Mouse (Mus musculus) heart, postnatal 4 days (tissue): ENCODE data around the gene Aldh3b3. TPM values are rescaled to one million over a fixed set of nuclear protein-coding genes. Genes with fewer than 3 reads are reported as not detected.

Experiments used
- DNase-seq: peaks from one replicate; pipeline ENCODE4 v3.0.0; 2021
- total RNA-seq, 2 experiments: library from RNA; stranded (reverse); gene quantifications; 2 replicates each; pipeline ENCODE4 v1.2.3; 2021

Gene Aldh3b3
- under 1 TPM; 0.17 to 0.18 TPM for total RNA-seq

DNA sequence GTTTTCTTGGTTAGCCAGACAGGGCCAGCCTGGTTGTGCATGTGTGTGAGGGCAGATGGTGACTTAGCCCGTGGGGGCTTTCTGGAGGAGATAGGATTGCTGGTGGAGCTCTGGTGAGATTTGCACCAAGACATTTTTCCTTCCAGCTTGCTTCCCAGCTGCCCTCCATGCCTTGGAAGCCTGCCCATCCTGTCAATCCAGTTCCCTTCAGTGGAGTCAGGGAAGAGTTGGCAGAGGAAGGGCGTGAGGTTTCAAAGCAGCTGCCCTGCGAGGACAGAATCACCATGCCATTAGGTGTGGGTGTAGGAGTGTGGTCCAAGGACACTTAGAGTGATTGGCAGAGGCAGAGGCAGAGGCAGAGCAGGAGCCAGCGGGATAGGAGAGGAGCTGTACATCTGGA lies at the start of gene Aldh3b3:
Gene Aldh3b3, plus strand, starts transcription at position 176 of the 400 bp plus-strand sequence.
- DNase-seq = peak; percentile 37

DNA sequence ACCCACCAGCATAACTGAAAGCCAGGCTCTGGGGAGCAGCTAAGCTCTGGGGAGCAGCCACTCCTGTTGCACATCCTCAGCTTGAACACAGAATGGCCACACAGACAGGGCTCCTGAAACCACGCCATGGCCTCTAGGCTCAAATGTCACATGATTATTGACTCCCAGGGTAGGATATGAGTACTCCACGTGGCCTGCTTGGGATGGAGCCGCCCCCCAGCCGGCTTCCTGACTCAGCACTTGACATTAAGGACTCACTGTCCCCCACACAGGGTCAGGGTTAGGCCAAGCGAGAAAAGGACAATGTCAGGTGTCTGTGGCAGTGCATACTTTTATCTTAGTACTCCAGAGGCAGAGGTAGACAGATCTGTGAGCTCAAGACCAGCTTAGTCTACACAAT lies 48.2 kb upstream of the Aldh3b3 start:
- no peak for DNase-seq

DNA sequence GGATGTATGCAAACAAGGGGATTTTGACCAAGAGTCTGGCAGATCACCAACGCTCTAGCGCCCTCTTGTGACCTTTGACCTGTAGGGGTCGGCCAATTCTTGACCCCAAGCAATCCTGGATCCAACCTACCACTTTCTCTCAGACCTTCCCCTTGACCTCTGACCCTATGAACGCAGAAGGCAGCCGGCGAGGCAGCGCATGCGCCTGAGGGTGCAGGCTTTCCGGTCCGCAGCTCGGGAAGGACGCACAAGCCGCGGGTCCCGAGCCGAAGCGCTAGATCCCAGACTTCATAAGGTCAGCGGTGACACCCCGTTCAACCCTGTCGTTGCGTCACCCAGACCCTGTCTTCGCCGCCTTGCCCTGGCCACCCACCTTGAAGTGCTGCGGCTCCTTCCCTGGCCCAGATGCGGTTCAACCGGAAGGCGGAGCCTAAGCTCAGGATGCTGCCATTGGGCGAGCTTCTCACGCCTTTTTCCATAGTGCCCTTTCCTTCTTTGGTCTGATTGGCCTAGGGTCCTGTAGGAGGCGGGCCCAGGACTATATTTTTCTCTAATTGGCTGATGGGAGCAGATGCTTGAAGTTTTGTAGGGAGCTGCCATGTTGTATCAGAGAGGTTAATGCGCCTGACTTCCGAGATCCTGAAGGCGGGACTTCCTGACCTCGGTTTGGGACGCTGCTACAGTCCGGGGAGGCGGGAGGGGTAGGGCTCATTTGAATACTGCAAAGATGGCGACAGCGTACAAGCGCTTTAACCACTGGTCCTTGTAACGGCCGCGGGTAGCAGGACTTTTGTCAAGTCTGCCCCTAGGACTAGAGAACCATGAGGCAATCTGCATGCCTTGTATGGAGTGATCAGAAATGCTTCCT lies 45.9 kb upstream of the Aldh3b3 start, which contains the start of gene Ndufs8:
Gene Ndufs8, minus strand, starts transcription at position 438 of the 868 bp plus-strand sequence.
- peak; percentile 89 for DNase-seq

DNA sequence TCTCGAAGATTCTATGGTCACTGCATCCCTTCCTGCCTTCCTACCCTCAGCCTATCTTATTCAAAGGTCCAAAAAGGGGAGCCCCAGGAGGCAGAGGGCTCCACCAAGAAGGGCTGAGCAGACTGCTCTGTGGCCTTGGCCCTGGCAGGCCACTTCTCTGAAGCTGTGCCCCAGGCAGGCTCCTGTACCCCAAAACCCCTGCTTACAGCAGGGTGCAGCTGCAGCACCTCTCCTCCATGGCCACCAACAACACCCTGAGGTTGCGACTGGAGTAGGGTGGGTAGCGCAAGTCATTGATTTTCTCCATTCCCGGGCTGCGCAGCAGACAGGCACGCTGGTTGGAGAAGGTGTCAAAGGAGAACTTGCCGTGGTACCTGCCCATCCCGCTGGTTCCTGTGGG lies 44.8 kb upstream of the Aldh3b3 start:
- no peak for DNase-seq

DNA sequence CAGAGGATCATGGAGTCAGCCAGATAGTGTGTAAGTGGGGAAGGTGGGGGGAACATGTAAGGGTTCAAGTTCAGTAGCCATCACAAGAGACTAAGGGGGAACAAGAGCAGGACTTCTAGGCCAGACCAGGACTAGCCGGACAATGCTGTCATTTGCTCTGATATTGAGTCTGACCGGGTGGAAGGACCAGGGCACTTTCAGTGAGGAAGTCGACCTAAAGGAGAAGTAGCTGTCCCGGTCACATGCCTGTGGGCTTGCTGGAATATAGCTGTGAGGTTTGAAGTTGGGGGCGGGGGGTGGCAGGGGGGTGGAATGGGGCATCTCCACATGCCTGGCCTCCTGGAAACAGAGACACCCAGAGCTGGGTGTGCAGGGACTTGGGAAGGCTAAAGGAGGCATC lies 43.9 kb upstream of the Aldh3b3 start:
- DNase-seq = no peak

DNA sequence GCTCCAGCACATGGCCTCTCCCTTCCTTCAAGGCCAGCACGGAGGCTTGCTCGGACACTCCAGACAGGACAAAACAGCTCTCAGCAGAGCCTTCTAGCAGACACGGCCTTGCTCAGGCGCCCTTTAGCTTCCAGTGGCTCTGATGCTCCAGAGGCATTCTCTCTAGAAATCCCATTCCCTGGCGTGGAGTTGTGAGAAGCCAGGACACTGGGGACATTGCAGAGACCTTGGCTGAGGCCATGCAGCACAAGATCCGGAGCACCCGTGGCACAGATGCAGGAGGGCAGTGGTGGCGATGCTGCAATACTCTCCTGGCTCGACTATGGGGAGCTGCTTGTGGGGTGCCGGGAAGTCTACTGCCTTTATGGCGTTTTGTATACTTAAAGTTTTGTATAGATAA lies 41.7 kb upstream of the Aldh3b3 start:
- DNase-seq = no peak

DNA sequence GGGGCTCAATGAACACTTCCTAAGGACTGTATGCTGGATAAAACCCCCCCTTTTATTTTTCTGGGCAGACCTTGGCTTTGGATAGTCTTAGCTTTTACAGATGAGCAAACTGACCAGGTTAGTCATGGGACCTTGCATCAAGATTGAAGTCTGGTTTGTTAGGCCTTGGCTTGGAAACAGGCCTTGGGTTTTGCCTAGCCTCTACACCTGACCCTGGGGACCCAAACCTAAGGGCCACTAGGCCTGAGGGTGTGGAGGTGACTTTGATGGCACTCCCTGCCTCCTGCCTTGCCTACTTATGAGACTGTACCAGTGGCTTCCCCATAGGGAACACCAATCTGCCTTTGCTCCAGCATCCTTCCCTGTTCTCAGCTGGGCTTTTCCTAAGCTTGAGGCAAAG lies 38.5 kb upstream of the Aldh3b3 start:
- no peak for DNase-seq

DNA sequence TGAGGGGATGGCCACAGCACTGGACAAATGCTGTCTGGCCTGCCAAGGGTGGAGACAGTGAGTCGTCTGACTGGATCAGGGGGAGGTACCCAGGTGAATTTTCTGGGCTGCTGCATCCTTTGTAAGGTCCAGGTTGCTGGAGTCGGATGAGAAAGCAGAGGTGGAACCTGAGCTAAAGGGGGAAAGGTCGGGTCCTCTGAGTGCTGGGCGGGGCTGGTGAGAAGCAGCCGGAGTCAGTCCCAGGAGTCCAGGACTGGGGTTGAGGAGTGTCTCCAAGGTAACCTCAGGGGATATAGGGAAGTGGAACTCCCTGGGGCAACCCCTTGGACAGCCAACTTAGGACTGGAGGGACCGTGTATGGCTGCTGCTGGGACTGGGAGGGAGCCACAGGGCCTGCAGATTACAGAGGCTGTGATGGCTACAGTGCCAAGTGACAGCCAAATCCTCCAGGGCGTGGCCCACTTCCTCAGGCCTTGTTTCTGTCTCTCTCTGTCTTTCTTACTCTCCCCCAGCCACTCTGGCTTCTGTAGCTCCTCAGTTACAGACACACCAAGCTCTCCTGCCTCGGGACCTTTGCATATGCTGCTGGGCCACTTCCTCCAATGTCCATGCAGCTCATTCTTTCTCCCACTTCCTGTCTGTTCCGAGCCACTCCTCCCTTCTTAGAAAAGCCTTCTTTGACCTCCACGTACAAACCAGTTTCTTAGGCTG lies 35.6 kb upstream of the Aldh3b3 start:
- no peak for DNase-seq

DNA sequence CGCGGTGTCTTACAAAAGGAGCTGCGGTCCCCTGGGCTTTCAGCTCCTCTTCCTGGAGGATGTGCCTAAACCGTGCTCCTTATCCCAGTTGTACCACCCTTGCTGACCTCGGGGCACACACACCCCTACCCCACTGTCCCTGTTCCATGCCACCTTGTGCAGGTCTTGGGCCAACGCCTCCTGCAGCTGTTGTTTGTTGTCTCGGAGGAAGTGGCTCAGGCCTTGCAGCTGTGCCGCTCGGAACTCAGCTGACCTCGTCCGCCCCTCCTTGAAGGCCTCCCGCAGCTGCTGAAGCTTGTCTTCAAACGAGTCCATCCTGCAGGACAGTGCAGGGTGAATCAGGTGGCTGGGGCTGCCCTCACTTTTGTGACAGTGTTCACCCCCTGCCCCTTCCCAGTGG lies 34.9 kb upstream of the Aldh3b3 start:
- DNase-seq = peak; percentile 50

DNA sequence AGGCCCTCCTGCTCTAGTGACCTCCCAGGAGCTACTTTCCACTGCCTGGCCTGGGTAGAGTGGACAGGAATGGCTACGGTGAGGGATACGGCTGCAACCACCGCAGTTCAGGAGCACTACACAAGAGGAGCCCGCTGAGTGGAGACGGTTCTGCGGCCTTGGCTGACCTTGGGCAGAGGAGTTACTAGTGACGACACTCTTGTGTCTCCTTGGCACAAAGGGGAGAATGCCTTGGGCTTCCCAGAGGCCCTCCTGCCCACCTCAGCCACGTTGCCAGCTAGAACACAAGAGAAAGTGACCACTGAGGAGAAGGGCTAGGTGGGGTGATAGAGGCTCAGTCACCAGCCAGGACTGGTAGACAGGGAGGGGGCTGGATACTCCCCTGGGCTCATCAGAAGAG lies 34.3 kb upstream of the Aldh3b3 start:
- DNase-seq = no peak

DNA sequence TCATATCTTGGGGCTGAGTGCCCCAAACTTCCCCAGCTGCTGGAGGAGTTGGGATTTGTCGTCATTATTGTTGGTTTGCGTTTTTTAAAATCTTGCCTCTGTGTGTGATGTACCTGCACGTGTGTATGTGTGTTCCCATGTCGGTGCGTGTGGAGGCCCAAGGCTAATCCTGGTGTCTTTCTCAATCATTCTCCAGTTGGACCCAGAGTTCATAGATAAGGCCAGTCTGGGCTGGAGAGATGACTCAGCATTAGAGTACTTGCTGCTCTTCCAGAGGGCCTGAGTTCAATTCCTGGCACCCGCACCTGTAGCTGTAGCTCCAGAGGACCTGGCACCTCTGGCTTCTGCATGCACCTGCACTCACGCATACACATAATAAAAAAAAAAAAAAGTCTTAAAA lies 33.6 kb upstream of the Aldh3b3 start:
- DNase-seq = no peak

DNA sequence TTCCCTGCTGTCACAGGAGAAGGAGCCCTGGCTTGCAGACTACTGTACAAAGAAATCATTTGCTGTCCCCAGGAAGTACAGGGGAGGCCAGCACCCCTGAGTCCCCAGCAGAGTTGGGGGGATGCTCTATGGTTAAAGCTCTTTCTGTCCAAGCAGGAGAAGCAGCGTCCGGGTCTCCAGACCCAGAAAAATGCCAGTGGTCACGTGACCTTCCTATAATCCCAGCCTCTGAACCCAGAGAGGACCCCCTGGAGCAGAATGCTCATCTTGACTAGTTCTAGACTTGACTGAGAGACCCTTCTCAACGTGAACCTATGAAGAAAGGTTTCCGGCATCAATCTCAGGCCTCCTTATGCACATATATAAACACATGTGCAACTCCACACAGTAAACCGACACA lies 32.6 kb upstream of the Aldh3b3 start:
- DNase-seq = no peak

DNA sequence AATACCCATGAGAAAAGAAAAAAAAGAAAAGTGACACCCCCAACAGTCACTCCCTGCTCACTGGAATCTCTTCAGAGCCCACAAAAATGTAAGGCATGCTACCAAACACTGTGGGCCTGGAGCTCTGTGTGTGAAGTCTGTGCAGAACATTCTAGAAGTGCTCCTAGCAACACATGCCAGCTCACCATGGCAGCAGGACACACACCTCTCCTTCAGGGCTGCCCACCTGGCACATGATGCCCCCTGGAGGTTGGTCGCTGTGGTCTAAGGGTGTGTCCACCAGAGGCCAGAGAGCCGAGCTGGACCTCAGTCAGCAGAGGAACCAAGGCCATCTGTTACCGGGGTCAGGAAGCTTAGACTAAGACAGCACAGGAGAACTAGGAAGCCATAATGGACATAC lies 32.2 kb upstream of the Aldh3b3 start:
- no peak for DNase-seq

DNA sequence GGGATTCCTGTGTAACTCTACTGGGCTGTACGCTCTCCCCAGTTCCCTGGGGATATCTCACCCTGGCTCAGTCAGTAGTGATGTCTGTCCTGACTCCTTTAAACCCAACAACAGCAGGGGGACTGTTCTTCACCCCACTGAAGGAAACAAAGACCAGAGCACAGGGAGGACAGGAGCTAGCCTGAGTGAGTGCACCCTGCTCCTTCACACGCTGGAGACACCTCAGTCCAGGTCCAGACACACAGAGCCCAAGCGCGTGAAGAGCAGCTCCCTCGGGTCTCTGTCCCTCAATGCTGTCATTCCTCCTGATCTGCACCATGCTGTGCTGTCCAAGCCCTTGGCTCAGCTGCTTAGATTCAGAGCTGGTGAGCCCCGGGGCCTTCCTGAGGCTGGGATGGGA lies 31.8 kb upstream of the Aldh3b3 start:
- DNase-seq = no peak

DNA sequence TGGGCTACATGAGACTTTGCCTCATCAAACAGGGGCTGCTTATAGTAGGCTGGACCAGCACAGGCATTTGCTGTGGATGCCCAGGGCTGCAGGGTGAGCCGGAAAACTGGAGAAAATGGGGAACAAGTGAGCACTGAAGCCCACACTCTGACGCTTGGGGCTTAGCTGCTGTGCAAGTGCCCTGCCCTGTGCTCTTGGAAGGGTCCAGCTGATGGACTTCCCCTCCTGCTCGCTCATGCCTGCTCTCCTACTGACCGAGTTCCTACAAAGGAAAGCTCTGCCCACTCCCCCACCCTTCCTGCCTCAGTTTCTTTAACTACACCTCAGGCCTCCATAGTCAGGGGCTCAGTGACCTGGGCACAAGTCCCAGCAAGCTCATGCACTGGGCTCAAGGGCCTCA lies 30.5 kb upstream of the Aldh3b3 start:
- DNase-seq = no peak

DNA sequence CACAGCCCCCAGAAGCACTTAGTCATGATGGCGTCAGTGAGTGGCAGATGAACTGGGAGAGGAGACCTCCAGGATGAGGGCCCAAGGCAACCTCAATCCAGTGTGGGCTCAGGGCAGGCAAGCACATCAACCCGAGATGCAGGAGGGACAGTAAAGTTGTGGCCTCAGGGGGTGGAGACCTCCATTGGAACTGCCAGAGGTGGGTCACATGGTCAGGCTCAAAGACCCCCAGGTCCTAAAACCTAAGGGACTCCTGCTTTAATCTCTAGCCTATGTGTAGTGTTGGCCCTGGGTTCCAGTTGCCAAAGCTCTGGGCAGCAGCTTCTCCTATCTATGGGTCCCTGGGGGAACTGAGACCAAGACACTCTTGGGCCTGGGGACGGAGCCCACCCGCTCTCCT lies 29.7 kb upstream of the Aldh3b3 start:
- DNase-seq = no peak

DNA sequence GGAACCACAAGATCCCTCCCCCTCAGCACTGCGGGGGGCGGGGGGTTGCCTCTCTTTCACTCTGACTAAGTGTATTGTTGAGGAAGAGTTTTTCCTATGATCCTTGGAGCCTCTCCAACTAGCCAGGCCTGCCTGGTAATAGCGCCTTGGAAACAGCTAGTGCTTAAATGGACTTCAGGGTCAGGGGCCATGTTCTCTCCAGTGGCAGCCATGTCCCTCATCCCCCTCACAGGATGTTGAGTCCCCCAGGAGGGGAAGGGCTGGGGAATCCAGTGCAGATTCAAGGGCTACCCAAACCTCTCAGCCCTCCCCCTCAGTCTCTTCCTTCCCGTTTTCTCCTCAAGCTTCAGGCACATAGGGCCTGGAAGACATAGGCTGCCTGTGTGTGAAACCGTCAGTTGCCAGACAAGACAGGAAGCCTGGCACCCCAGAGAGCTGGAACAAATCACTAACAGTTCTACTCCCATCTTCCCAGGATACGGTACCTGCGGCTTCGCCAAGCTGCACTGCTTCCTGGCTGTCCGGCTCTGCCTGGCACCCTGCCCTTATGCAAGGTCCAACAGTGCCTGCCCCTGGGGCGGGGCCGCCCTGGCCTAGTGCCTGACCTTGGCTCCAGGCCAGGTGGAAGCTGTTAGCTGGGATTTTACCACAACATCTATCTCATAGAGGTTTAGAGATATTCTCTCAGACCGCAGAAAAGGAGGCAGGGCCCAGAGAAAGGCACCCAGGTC lies 29.1 kb upstream of the Aldh3b3 start, which contains the start of gene Aldh3b1:
Gene Aldh3b1, minus strand, starts transcription at position 598 of the 731 bp plus-strand sequence.
- DNase-seq = peak; percentile 90

DNA sequence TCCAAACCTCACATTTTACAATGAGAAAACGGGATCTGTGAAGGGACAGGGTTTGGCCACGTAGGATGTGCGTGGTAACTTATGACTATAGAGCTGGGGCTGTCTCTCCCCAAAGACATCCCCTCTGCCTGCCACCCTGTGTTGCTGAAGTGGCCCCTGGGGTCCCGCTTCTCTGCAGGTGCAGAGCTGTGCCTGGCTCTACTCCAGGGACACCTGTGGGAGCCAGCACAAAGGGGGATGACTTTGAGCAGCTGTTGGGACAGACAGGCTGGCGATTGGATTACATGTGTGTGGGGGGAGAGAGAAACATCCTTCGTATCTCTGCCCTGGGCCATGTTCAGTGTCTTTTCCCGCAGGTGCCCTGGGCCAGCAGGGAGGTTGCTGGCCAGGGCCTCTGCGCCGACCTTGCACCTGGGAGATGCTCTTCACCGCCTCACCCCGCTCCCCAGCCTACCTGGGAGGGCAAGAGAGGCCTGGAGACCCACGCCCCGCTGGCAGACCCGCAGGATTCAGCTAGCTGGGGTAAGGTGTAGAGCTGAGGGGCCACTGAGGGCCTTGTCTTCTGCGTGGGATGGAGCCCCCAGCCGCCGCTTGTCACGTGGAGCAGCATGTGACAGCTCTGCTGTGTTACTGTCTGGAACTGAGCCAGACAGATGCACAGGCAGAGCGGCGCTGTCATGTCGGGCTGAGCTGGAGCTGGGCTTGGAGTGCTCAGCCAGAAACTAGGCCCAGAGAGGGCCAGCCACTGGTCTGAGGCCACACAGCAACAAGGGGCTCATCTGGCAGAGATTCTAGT lies 28.0 kb upstream of the Aldh3b3 start:
- DNase-seq = no peak

DNA sequence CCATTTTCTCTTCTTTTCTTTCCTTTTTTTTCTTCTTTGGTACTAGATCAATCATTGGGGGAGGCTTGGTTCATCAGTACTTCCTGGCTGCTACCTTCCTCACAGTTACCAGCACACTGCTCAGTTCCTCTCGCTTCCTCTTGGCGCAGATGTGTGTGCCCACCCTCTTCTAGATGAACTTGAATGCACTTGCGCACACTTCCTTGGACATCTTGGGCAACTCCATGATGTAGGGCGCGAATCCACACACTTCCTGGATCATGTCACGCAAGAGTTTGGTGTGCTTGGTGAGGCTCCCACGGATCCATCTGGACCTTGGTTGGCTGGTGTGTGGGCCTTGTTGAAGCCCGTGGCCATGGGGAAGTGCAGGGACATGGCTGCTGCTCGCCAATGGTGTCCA lies 26.7 kb upstream of the Aldh3b3 start:
- DNase-seq = no peak

DNA sequence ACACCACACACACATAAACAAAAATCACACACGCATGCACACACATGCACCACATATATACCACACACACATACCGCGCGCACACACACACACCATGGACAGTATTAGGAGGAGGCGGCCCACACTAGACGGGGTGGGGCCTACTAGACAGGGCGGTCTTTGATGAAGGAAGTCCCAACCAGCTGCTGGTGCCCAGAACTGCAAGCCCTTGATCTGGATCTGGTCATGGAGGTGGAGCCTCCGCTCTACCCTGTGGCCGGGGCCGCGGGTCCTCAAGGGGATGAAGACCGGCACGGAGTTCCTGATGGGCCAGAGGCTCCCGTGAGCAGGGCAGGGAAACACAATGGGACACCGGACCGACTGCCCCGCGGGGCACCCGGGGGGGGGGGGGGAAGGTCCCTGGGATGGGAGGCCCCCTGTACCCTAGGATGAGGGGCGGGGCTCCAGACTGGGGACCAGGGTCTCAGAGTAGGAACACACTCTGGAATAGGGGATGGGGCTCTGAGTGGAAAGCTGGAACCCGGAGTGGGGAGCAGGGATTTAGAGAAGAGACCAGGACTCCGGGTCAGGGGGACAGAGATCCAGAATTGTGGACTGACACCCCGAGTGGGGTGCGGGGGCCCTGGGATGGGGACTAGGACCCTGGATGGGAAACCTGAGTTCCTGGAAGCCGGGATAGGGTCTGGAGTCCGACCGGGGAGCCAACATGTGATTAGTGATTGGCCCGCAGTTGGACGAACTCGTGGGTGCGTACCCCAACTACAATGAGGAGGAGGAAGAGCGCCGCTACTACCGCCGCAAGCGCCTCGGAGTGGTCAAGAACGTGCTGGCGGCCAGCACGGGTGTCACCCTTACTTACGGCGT lies 23.2 kb upstream of the Aldh3b3 start, which contains the start of gene Unc93b1:
Gene Unc93b1, plus strand, starts transcription at position 155 of the 864 bp plus-strand sequence.
- peak; percentile 73 for DNase-seq
